Mouse (Mus musculus) thymus, adult 2 months (tissue): Measurements from ENCODE around the gene Tyw1.

Experiments used
- CTCF ChIP-seq: fragments of 200-500 bp; IDR thresholded peaks from 2 replicates; pipeline ENCODE4 v1.5.1; 2012; ENCODE audit warnings: mild to moderate bottlenecking, control low read depth, low read length, moderate library complexity, borderline replicate concordance; ENCODE audit not compliant: control insufficient read depth, poor library complexity, insufficient read depth; ENCODE audit errors: extremely low read depth
- POLR2A ChIP-seq: fragments of 200-500 bp; IDR thresholded peaks from 2 replicates; pipeline ENCODE4 v1.6.1; 2012; ENCODE audit warnings: mild to moderate bottlenecking, low read length, control low read depth, moderate library complexity; ENCODE audit not compliant: control insufficient read depth, poor library complexity, insufficient read depth; ENCODE audit errors: extremely low read depth

DNA sequence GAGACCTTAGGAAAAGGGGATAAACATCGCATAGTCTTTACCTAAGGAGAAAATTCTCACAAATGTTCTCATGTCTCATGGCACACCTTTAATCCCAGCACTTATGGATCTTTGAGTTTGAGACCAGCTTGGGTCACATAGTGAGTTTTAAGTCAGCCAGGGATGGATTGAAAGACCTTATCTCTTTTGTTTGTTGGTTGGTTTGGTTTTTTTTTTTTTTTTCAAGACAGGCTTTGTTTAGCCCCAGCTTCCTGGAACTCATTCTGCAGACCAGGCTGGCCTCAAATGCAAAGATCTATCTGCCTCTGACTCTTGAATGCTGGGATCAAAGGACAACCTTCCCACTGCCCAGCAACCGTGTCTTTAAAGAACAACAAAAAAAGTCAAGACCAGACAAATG lies 34.1 kb upstream of the Tyw1 start:
- TF ChIP-seq CTCF (no peak), POLR2A (no peak)
